Mouse (Mus musculus) embryo, embryonic 10.5 days (tissue): ENCODE measurements around the gene 4931406P16Rik.
A peak's percentile ranks its signal among the peaks of the same experiment; 100 is the strongest.

ENCODE experiments used
- DNase-seq: peaks from one replicate; pipeline ENCODE4 v3.0.0-alpha.2; 2015; ENCODE audit warnings: low spot score

Gene 4931406P16Rik

GRCm38 (mm10) chr7:34246870-34247499 is 66.4 kb downstream of the 4931406P16Rik start:
- no peak for DNase-seq

- no peak for DNase-seq
Observed at GRCm38 (mm10) chr7:34242176-34242575, 71.2 kb downstream of the 4931406P16Rik start.

GRCm38 (mm10) chr7:34238086-34238485 is 75.3 kb downstream of the 4931406P16Rik start:
- no peak for DNase-seq

GRCm38 (mm10) chr7:34235602-34236001 is 77.7 kb downstream of the 4931406P16Rik start:
- DNase-seq, result no peak

GRCm38 (mm10) chr7:34234610-34235561 is 78.5 kb downstream of the 4931406P16Rik start:
- DNase-seq, result peak; percentile 69

- peak; percentile 98 for DNase-seq
Observed at GRCm38 (mm10) chr7:34233909-34234609, 79.3 kb downstream of the 4931406P16Rik start.

GRCm38 (mm10) chr7:34232785-34233725 is 80.3 kb downstream of the 4931406P16Rik start:
- no peak for DNase-seq

GRCm38 (mm10) chr7:34230116-34230515 is 83.2 kb downstream of the 4931406P16Rik start, which contains the start of gene Gpi1:
Gene Gpi1 (minus strand): TSS chr7:34230336.
- DNase-seq, result peak; percentile 94

- DNase-seq, result peak; percentile 73
Observed at GRCm38 (mm10) chr7:34229691-34230111, 83.7 kb downstream of the 4931406P16Rik start.

GRCm38 (mm10) chr7:34229153-34229552 is 84.2 kb downstream of the 4931406P16Rik start:
- DNase-seq, result no peak

GRCm38 (mm10) chr7:34228641-34229040 is 84.7 kb downstream of the 4931406P16Rik start:
- no peak for DNase-seq

GRCm38 (mm10) chr7:34226846-34227245 is 86.5 kb downstream of the 4931406P16Rik start:
- DNase-seq, result no peak

GRCm38 (mm10) chr7:34226086-34226485 is 87.3 kb downstream of the 4931406P16Rik start:
- DNase-seq, result no peak

GRCm38 (mm10) chr7:34224308-34224707 is 89.0 kb downstream of the 4931406P16Rik start:
- DNase-seq, result no peak

- no peak for DNase-seq
Observed at GRCm38 (mm10) chr7:34222340-34222739, 91.0 kb downstream of the 4931406P16Rik start.

- no peak for DNase-seq
Observed at GRCm38 (mm10) chr7:34221594-34222250, 91.6 kb downstream of the 4931406P16Rik start.

GRCm38 (mm10) chr7:34218496-34218895 is 94.9 kb downstream of the 4931406P16Rik start:
- DNase-seq, result no peak

- DNase-seq, result no peak
Observed at GRCm38 (mm10) chr7:34216474-34216873, 96.9 kb downstream of the 4931406P16Rik start.

GRCm38 (mm10) chr7:34215481-34215880 is 97.9 kb downstream of the 4931406P16Rik start:
- DNase-seq, result no peak

- DNase-seq, result no peak
Observed at GRCm38 (mm10) chr7:34214644-34215043, 98.7 kb downstream of the 4931406P16Rik start.

- no peak for DNase-seq
Observed at GRCm38 (mm10) chr7:34213281-34213680, 100.1 kb downstream of the 4931406P16Rik start.
